Mouse (Mus musculus): ENCODE results near the gene Map4k4. TPM values are rescaled to one million over a fixed set of nuclear protein-coding genes. Genes with fewer than 3 reads are reported as not detected.

Map4k4 gene
- polyA plus RNA-seq, 1 experiment from 2014 or later, result 68.2 TPM

- Histone ChIP-seq H3K4me3 (ENCODE audit: low read depth, low read length) (no peak overlapping the region), H3K9ac (ENCODE audit: low read depth, low read length) (no peak overlapping the region), H3K36me3 (ENCODE audit: control insufficient read depth, insufficient read depth, low read length) (peaks cover 13% of the 10 kb centered on the region), H3K4me1 (replicated peaks; ENCODE audit: control insufficient read depth, insufficient read depth, low read length) (no peaks in the 10 kb centered on the region), H3K9me3 (ENCODE audit: control insufficient read depth, low read length) (no peaks in the 10 kb centered on the region), H3K27ac (ENCODE audit: low read depth, low read length) (no peak overlapping the region), H3K27me3 (ENCODE audit: control insufficient read depth, insufficient read depth, low read length) (no peaks in the 10 kb centered on the region), H3K4me2 (replicated peaks; ENCODE audit: low read depth, low read length) (no peak overlapping the region)
- ATAC-seq (ENCODE audit: low FRiP score) (no peak), DNase-seq (ENCODE audit: low spot score) (no peak)
- WGBS, result 75% methylated on average over 3 of the region's 3 CpGs
Measured at GRCm38 (mm10) chr1:40023748-40024147, 123.0 kb downstream of the Map4k4 start.

GRCm38 (mm10) chr1:40024554-40025320 is 124.0 kb downstream of the Map4k4 start:
- Histone ChIP-seq H3K36me3 (ENCODE audit: control insufficient read depth, insufficient read depth, low read length) (peaks cover 9% of the 10 kb centered on the region), H3K4me1 (replicated peaks; ENCODE audit: control insufficient read depth, insufficient read depth, low read length) (no peaks in the 10 kb centered on the region)
- ATAC-seq (ENCODE audit: low FRiP score), result no peak

DNA sequence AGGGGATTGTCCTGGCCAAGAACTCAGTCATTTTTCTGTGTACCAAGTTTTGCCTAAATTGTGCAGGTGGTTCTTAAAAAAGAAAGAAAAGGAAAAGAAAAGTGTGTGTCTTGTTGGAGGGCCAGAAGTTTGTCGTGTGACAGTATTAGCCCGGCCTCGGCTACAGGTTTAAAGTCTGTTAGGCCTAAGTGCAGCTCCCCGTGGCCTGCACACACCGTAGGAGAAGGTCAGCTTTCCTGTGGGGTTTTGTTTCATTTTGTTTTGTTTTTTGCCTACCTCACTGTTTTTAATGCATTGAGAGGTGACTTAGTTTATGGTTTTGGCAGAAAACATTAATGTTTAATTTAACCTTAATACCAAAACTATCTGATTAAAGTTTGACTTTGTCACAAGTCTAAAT is 124.7 kb downstream of the Map4k4 start:
- Histone ChIP-seq H3K9ac (ENCODE audit: low read depth, low read length) (no peak overlapping the region), H3K4me1 (replicated peaks; ENCODE audit: control insufficient read depth, insufficient read depth, low read length) (no peaks in the 10 kb centered on the region), H3K27me3 (ENCODE audit: control insufficient read depth, insufficient read depth, low read length) (no peaks in the 10 kb centered on the region), H3K27ac (ENCODE audit: low read depth, low read length) (no peak overlapping the region), H3K9me3 (ENCODE audit: control insufficient read depth, low read length) (no peaks in the 10 kb centered on the region), H3K36me3 (ENCODE audit: control insufficient read depth, insufficient read depth, low read length) (peaks cover 8% of the 10 kb centered on the region), H3K4me3 (ENCODE audit: low read depth, low read length) (no peak overlapping the region), H3K4me2 (replicated peaks; ENCODE audit: low read depth, low read length) (no peak overlapping the region)
- WGBS, result 89% methylated on average over 5 of the region's 5 CpGs
- ATAC-seq (ENCODE audit: low FRiP score), result no peak
- no peak for DNase-seq (ENCODE audit: low spot score)

More at GRCm38 (mm10) chr1:40024554-40025320, 124.0 kb downstream of the Map4k4 start:
- no peak for DNase-seq (ENCODE audit: low spot score)
- Histone ChIP-seq H3K4me2 (replicated peaks; ENCODE audit: low read depth, low read length) (no peak overlapping the region), H3K9ac (ENCODE audit: low read depth, low read length) (no peak overlapping the region), H3K27ac (ENCODE audit: low read depth, low read length) (no peak overlapping the region), H3K4me3 (ENCODE audit: low read depth, low read length) (no peak overlapping the region), H3K27me3 (ENCODE audit: control insufficient read depth, insufficient read depth, low read length) (no peaks in the 10 kb centered on the region), H3K9me3 (ENCODE audit: control insufficient read depth, low read length) (no peaks in the 10 kb centered on the region)
- WGBS, result 93% methylated on average over 27 of the region's 27 CpGs

DNA sequence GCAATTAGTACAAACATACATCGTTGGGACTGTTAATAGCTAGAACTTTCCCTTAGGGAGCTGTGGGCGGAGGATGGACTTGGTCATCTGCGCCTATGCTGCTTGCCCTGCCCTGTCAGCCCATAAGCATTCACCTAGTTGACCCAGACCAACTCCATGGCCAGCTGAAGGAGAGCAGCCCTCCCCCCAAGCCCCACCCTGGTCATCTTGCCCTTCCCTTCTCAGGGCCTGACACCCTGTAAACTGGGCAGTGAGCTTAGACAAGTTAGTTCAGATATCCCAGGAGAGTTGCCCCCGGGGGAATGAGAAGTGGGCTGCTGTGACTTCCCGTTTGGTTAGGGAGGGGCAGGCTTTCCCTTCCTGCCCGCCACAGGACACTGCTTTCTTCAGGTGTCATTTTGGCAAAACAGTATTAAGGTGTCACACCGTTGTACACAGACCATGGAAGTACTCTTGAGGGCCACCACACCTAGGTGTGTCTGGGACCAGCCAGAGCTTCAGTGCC is 126.5 kb downstream of the Map4k4 start:
- Histone ChIP-seq H3K4me3 (ENCODE audit: low read depth, low read length) (no peak overlapping the region), H3K9ac (ENCODE audit: low read depth, low read length) (no peak overlapping the region), H3K36me3 (ENCODE audit: control insufficient read depth, insufficient read depth, low read length) (peaks cover 8% of the 10 kb centered on the region), H3K9me3 (ENCODE audit: control insufficient read depth, low read length) (no peaks in the 10 kb centered on the region), H3K4me2 (replicated peaks; ENCODE audit: low read depth, low read length) (no peak overlapping the region), H3K27me3 (ENCODE audit: control insufficient read depth, insufficient read depth, low read length) (no peaks in the 10 kb centered on the region), H3K4me1 (replicated peaks; ENCODE audit: control insufficient read depth, insufficient read depth, low read length) (no peaks in the 10 kb centered on the region), H3K27ac (ENCODE audit: low read depth, low read length) (no peak overlapping the region)
- 89% methylated on average over 7 of the region's 7 CpGs for WGBS
- ATAC-seq (ENCODE audit: low FRiP score), result no peak
- DNase-seq (ENCODE audit: low spot score), result no peak

DNA sequence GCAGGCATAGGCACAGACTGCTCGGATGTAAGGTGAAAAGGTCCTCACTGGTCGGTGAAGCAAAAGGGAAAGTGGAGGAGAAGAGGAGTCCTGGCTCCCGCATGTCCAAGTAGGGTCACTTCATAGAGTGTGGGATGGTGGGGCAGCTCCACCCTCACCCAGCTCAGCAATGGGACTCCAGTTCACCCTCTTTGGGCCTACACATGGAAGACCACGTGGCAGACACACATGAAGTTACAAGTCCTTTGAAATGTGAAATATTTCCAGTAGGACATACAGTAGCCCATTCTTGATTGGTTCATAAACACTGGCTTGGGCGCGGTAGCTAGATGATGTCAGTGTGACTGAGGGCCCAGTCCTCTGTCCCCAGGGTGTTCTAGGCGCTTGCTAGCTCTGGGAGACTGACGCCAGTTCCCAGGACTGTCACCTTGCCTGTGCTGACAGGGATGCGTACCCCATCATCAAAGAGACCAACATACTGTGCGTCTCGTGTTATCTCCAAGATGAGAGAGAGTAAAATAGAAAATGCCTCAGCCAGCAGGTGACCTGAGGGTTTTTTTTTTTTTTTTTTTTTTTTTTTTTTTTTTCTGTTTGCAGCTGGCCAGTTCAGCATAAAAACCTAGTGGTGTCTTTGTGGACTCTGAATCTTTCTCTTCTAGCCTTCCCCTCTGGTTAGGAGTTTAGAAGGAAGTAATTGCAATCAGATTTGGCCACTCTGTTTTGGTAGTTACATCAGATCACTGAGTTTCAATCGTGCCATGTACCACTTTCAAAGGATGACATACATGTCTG is 127.7 kb downstream of the Map4k4 start:
- H3K27me3 ChIP-seq (ENCODE audit: control insufficient read depth, insufficient read depth, low read length), result no peaks in the 10 kb centered on the region
- H3K4me1 ChIP-seq (replicated peaks; ENCODE audit: control insufficient read depth, insufficient read depth, low read length), result no peaks in the 10 kb centered on the region
- no peak overlapping the region for H3K27ac ChIP-seq (ENCODE audit: low read depth, low read length)
- no peak for ATAC-seq (ENCODE audit: low FRiP score)
- H3K9me3 ChIP-seq (ENCODE audit: control insufficient read depth, low read length), result no peaks in the 10 kb centered on the region
- peaks cover 6% of the 10 kb centered on the region; the same call in 1 of the 2 replicates for H3K36me3 ChIP-seq (ENCODE audit: control insufficient read depth, insufficient read depth, low read length)
- no peak overlapping the region for H3K4me3 ChIP-seq (ENCODE audit: low read depth, low read length)
- DNase-seq (ENCODE audit: low spot score), result no peak
- no peak overlapping the region for H3K4me2 ChIP-seq (replicated peaks; ENCODE audit: low read depth, low read length)
- WGBS, result 89% methylated on average over 12 of the region's 12 CpGs
- no peak overlapping the region for H3K9ac ChIP-seq (ENCODE audit: low read depth, low read length)

DNA sequence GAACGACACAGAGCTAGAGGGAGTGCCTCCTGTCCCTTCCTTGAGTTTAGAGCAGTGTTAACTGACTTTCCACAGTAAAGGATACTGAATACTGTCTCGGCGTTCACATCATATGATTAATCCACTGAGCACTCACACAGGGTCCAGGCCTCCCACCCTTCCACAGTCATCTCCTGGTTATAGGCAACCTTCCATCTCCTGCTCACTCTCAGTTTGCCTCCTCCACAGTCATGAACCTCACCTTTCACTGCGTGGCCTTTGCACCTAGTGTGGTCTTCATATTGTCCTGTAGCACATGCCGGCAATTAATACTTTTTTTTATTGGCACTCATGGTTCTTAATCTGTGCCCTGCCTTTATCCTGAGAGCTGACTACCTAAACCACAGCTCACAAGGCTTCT is 128.9 kb downstream of the Map4k4 start:
- Histone ChIP-seq H3K4me2 (replicated peaks; ENCODE audit: low read depth, low read length) (no peak overlapping the region), H3K4me3 (ENCODE audit: low read depth, low read length) (no peak overlapping the region), H3K36me3 (ENCODE audit: control insufficient read depth, insufficient read depth, low read length) (peaks cover 4% of the 10 kb centered on the region; the same call in 1 of the 2 replicates), H3K27me3 (ENCODE audit: control insufficient read depth, insufficient read depth, low read length) (no peaks in the 10 kb centered on the region), H3K27ac (ENCODE audit: low read depth, low read length) (no peak overlapping the region), H3K9me3 (ENCODE audit: control insufficient read depth, low read length) (no peaks in the 10 kb centered on the region), H3K4me1 (replicated peaks; ENCODE audit: control insufficient read depth, insufficient read depth, low read length) (no peaks in the 10 kb centered on the region), H3K9ac (ENCODE audit: low read depth, low read length) (no peak overlapping the region)
- no peak for ATAC-seq (ENCODE audit: low FRiP score)
- DNase-seq (ENCODE audit: low spot score), result no peak
- 94% methylated on average over 5 of the region's 5 CpGs for WGBS

- no peak overlapping the region for H3K4me2 ChIP-seq (replicated peaks; ENCODE audit: low read depth, low read length)
- H3K9ac ChIP-seq (ENCODE audit: low read depth, low read length), result no peak overlapping the region
- no peaks in the 10 kb centered on the region for H3K4me1 ChIP-seq (replicated peaks; ENCODE audit: control insufficient read depth, insufficient read depth, low read length)
- no peak for DNase-seq (ENCODE audit: low spot score)
- no peaks in the 10 kb centered on the region for H3K27me3 ChIP-seq (ENCODE audit: control insufficient read depth, insufficient read depth, low read length)
- no peak for ATAC-seq (ENCODE audit: low FRiP score)
- no peak overlapping the region for H3K4me3 ChIP-seq (ENCODE audit: low read depth, low read length)
- WGBS, result 90% methylated on average over 14 of the region's 14 CpGs
- H3K27ac ChIP-seq (ENCODE audit: low read depth, low read length), result no peak overlapping the region
- H3K9me3 ChIP-seq (ENCODE audit: control insufficient read depth, low read length), result no peaks in the 10 kb centered on the region
- H3K36me3 ChIP-seq (ENCODE audit: control insufficient read depth, insufficient read depth, low read length), result no peaks in the 10 kb centered on the region
Measured at GRCm38 (mm10) chr1:40030287-40030975, 129.7 kb downstream of the Map4k4 start.

DNA sequence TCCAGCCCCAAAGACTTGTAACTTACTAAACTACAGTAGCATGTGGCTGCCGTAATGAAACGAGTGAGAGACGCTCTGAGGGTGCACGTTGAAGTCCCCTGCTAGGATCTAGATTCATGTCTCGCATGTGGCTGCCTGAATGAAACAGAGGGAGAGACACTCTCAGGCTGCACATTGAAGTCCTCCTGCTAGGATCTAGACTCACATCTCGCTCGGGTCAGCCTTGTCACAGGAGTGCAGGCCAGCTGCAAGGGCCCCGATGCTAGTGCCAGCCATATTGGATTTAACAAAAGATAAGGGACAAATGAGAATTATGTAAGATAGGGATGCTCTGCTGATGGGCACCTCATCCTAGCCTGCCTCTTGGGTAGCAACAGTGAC is 130.3 kb downstream of the Map4k4 start:
- DNase-seq (ENCODE audit: low spot score), result no peak

More for the DNA sequence above, 130.3 kb downstream of the Map4k4 start:
- no peak overlapping the region for H3K9ac ChIP-seq (ENCODE audit: low read depth, low read length)
- H3K9me3 ChIP-seq (ENCODE audit: control insufficient read depth, low read length), result no peaks in the 10 kb centered on the region
- ATAC-seq (ENCODE audit: low FRiP score), result no peak
- H3K4me1 ChIP-seq (replicated peaks; ENCODE audit: control insufficient read depth, insufficient read depth, low read length), result no peaks in the 10 kb centered on the region
- no peak overlapping the region for H3K4me3 ChIP-seq (ENCODE audit: low read depth, low read length)
- H3K4me2 ChIP-seq (replicated peaks; ENCODE audit: low read depth, low read length), result no peak overlapping the region
- H3K27ac ChIP-seq (ENCODE audit: low read depth, low read length), result no peak overlapping the region
- H3K27me3 ChIP-seq (ENCODE audit: control insufficient read depth, insufficient read depth, low read length), result no peaks in the 10 kb centered on the region
- H3K36me3 ChIP-seq (ENCODE audit: control insufficient read depth, insufficient read depth, low read length), result no peaks in the 10 kb centered on the region
- WGBS, result 92% methylated on average over 8 of the region's 8 CpGs
